Mouse (Mus musculus) lung, embryonic 14.5 days (tissue): Measurements from ENCODE around the gene Zfp619. TPM values are rescaled to one million over a fixed set of nuclear protein-coding genes. Genes with fewer than 3 reads are reported as not detected.

Experiments used
- polyA plus RNA-seq: library from polyadenylated mRNA; unstranded; fragments of >200 nt; fragmentation: Nextera tagmentation; extraction: Ambion mirVana; gene quantifications from 2 replicates; pipeline ENCODE4 v1.2.1, GENCODE M21; 2014

Gene Zfp619
- polyA plus RNA-seq, 1 experiment from 2014 or later: 4.1 TPM

Other genes with a start within 250 kb of the Zfp619 start
- not detected in 2 replicates for gene Gm5114, start 104.6 kb upstream of the Zfp619 start, polyA plus RNA-seq